Mouse (Mus musculus): ENCODE results near the gene Smad6.

Gene Smad6

GRCm38 (mm10) chr9:64014801-64015200 is 7.1 kb downstream of the Smad6 start:
- TF ChIP-seq GATA4 (IDR thresholded peaks at IDR 0.05; ENCODE audit: insufficient replicate concordance, low read length) = no peak

GRCm38 (mm10) chr9:64011356-64011755 is 10.5 kb downstream of the Smad6 start:
- TF ChIP-seq GATA4 (IDR thresholded peaks at IDR 0.05; ENCODE audit: insufficient replicate concordance, low read length) = no peak

GRCm38 (mm10) chr9:64002981-64003380 is 18.9 kb downstream of the Smad6 start:
- TF ChIP-seq GATA4 (IDR thresholded peaks at IDR 0.05; ENCODE audit: insufficient replicate concordance, low read length) = no peak

GRCm38 (mm10) chr9:64001081-64001480 is 20.8 kb downstream of the Smad6 start:
- TF ChIP-seq GATA4 (IDR thresholded peaks at IDR 0.05; ENCODE audit: insufficient replicate concordance, low read length) = no peak

- no peak for TF ChIP-seq GATA4 (IDR thresholded peaks at IDR 0.05; ENCODE audit: insufficient replicate concordance, low read length)
Measured at GRCm38 (mm10) chr9:64000085-64000484, 21.8 kb downstream of the Smad6 start.

DNA sequence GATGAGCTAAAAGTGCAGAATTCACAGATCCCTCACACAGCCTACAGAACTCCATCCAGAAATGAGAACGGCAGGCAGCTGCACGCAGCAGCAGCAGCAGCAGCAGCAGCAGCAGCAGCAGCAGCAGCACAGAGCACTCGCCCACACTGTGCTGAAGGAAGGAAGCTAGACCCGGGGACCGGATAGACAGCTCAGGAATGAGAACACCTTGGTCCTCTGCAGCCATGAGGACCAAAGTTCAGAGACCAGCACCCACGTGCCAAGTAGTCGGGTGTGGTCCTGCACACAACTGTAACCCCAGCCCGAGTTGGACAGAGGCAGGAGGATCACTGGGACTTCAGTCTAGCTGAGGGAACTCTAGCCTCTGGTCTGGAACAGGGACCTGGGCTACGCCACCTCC is 22.7 kb downstream of the Smad6 start:
- no peak for TF ChIP-seq GATA4 (IDR thresholded peaks at IDR 0.05; ENCODE audit: insufficient replicate concordance, low read length)

GRCm38 (mm10) chr9:63998026-63998425 is 23.8 kb downstream of the Smad6 start:
- no peak for TF ChIP-seq GATA4 (IDR thresholded peaks at IDR 0.05; ENCODE audit: insufficient replicate concordance, low read length)

DNA sequence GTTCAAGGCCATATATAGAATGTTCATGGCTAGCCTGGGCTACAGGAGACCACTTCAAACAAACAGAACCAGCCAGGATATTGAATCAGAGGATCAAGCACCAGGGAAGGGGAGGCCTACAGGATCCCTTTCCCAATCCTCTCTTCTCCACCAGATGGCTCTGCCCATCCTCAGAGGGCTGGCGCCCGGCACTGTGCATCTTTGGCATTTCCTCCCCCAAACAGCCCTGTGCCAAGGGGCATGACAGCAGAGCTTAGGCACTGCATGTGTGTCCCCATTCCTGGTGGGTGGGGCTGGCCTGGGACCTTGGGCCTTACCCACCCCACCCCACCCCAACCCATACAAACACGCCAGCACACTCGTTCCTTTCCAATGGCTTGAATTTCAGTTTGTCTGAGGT is 24.4 kb downstream of the Smad6 start:
- no peak for TF ChIP-seq GATA4 (IDR thresholded peaks at IDR 0.05; ENCODE audit: insufficient replicate concordance, low read length)

DNA sequence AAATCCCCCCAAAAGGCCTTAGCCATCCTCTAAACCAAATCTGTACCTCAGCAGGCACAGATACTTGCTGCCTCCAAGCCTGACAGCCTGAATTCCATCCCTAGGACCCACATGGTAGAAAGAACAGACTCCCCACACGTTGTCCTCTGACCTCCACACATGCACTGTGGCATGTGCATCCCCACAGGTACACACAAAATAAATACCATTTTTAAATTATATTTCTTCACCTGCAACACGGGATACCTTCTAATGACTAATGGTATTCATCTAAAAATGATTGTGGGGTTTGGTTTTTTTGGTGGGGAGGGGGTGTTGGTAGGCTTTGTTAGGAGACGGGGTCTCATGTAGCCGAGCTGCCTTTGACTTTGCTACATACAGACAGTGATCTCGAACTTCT is 28.6 kb downstream of the Smad6 start:
- no peak for TF ChIP-seq GATA4 (IDR thresholded peaks at IDR 0.05; ENCODE audit: insufficient replicate concordance, low read length)

- no peak for TF ChIP-seq GATA4 (IDR thresholded peaks at IDR 0.05; ENCODE audit: insufficient replicate concordance, low read length)
Measured at GRCm38 (mm10) chr9:63992761-63993160, 29.1 kb downstream of the Smad6 start.

DNA sequence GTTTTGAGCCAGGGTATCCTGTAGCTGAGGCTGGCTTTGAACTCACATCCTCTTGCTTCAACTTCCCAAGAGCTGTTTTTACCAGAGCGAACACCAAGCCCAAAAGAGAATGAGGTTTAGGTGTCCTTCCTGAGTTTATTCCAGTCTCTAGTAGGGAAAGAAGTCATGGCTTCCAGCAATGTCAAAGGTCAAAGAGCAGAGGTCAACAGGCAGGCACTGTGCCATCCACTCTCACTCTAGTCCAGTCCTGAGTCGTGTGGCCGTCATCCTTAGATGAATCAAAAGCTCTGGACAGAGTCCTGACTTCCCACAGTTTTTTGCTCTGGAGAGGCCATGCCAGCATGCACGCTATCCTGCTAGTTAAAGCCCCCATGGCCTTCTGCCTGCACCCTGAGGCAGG is 30.7 kb downstream of the Smad6 start:
- TF ChIP-seq GATA4 (IDR thresholded peaks at IDR 0.05; ENCODE audit: insufficient replicate concordance, low read length) = no peak

DNA sequence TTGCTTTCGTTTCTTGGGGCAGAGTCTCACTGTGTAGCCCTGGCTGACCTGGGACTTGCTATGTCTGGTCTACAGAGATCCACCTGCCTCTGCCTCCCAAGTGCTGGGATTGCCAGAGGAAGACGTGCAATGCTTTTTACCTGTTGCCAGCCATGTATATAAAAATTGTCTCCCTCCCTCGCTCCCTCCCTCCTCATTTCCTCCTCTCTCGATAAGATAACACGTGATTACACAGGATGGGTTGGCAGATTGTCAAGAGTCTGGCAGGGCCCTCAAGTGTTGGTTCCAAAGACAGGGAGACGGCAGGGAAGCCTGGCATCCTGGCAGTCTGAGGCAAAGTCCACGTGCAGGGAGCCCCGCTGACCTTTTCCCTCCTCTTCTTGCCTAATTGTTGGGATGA is 32.2 kb downstream of the Smad6 start:
- peak; percentile 56; the same call in 1 of the 2 replicates for TF ChIP-seq GATA4 (IDR thresholded peaks at IDR 0.05; ENCODE audit: insufficient replicate concordance, low read length)

DNA sequence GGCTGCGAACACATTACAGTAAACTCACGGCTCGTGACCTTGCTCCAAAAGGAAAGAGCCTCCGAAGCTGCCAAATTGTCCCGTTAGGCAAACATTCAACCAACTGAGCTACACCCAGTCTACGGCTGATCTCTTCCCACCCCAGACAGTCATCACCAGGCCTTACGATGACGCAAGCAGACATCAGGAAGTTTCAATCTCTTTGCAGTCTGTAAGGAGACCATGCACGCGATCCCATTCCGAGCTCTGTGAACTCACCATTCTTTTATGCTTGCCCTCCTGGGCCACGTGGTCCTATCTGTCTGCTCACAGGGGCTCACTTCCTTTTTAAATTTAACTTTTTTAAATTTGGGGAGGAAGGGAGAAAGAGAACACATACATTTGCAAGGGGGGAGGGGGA is 32.6 kb downstream of the Smad6 start:
- TF ChIP-seq GATA4 (IDR thresholded peaks at IDR 0.05; ENCODE audit: insufficient replicate concordance, low read length) = peak; percentile 40; the same call in 1 of the 2 replicates

DNA sequence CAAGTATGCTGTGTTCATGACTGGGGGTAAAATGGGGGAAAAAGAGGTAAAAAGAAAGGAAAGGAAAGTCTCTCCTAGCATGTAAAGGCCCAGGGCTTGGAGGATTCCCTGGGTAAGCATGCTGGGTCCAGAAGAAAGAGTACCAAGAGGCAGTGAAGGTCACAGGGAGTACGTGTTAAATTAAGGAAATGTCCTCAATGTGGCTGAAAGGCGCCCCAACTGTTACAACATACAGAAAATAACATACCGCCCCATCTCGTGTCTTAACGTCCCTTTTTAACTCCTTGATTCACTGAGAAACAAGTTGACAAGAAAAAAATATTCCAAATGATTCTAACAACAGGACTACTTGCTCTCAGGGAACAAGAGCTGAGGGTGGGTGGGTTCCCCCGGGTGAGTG is 36.7 kb downstream of the Smad6 start:
- TF ChIP-seq GATA4 (IDR thresholded peaks at IDR 0.05; ENCODE audit: insufficient replicate concordance, low read length) = no peak

DNA sequence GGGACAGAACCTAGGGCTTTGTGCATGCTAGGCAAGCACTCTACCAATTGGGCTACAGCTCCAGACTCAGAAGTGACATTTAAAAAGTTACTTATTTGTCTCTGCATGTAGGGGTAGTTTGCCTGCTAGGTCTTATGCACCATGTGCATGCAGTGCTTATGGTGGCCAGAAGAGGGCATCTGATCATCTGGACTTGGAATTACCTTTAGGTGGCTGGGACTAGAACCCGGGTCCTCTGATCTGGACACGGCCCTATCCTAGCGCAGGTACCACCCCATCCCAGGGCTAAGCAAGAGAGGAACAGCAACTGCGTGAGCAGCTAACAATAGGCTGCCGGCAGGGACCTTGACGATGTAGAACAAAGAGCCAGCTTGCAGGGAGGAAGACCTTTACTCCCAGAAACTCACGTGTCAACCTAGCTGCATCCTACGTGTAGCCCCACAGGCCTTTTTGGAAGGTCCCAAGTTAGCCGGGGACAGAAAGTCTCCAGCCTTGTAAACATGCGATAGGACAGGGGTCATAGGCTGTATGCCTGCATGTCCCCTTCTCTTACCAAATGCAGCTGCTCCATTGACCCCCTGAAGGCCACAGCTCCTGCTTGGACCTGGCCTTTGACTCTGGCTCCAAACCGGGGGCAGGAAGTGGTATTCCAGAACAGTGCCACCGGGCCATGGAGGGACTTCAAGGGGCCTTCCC is 38.8 kb downstream of the Smad6 start:
- TF ChIP-seq GATA4 (IDR thresholded peaks at IDR 0.05; ENCODE audit: insufficient replicate concordance, low read length) = no peak

GRCm38 (mm10) chr9:63981912-63982311 is 39.9 kb downstream of the Smad6 start:
- no peak for TF ChIP-seq GATA4 (IDR thresholded peaks at IDR 0.05; ENCODE audit: insufficient replicate concordance, low read length)

DNA sequence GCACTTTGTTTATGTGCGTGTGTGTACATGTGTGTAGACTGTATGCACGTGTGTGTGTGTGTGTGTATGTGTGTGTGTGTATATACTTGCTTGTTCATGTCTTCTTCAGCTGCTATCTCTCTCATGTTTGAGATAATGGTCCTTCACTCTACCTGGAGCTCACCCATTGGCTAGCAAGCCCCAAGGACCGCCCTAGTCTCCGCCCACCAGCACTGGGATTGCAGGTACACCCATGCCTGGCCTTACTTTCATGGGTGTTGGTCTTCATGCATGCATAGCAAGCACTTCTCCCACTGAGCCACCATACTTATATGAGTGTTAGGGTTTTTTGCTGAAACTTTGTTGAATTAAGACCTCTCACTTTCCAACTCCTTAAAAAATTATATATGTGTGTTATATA is 40.5 kb downstream of the Smad6 start:
- no peak for TF ChIP-seq GATA4 (IDR thresholded peaks at IDR 0.05; ENCODE audit: insufficient replicate concordance, low read length)

All from liver, adult (tissue).